Mouse (Mus musculus) cerebellum, postnatal 4 days (tissue): ENCODE measurements at regions not wholly inside any gene's neighbourhood (a gene's known extent, or its start where the extent isn't known, plus 50 kb on each side); places are given as distances from the start of the nearest gene placed in this dataset.

Source experiments
- DNase-seq, 2 experiments: peaks; one replicate each; pipeline ENCODE4 v3.0.0; 2022; ENCODE audit warnings: low spot score in 2 of 2, mixed read lengths in 1 of 2

GRCm38 (mm10) chr9:46392641-46393321 is 73.0 kb upstream of the 4931429L15Rik start:
- peak; percentile 57 to 82 for DNase-seq

GRCm38 (mm10) chr9:46389741-46390140 is 70.0 kb upstream of the 4931429L15Rik start:
- DNase-seq = no peak

GRCm38 (mm10) chr9:46388677-46389676 is 69.2 kb upstream of the 4931429L15Rik start:
- DNase-seq = peak in 1 of 2 experiments; percentile 52

GRCm38 (mm10) chr9:46386333-46386732 is 66.5 kb upstream of the 4931429L15Rik start:
- DNase-seq = no peak

- no peak for DNase-seq
Observed at GRCm38 (mm10) chr9:46381342-46381741, 61.6 kb upstream of the 4931429L15Rik start.

- no peak for DNase-seq
Observed at GRCm38 (mm10) chr9:46379453-46379852, 59.7 kb upstream of the 4931429L15Rik start.

- no peak for DNase-seq
Observed at GRCm38 (mm10) chr9:46378339-46378738, 58.6 kb upstream of the 4931429L15Rik start.
